Mouse (Mus musculus): ENCODE measurements at regions not wholly inside any gene's neighbourhood (a gene's known extent, or its start where the extent isn't known, plus 50 kb on each side); places are given as distances from the start of the nearest gene placed in this dataset.

DNA sequence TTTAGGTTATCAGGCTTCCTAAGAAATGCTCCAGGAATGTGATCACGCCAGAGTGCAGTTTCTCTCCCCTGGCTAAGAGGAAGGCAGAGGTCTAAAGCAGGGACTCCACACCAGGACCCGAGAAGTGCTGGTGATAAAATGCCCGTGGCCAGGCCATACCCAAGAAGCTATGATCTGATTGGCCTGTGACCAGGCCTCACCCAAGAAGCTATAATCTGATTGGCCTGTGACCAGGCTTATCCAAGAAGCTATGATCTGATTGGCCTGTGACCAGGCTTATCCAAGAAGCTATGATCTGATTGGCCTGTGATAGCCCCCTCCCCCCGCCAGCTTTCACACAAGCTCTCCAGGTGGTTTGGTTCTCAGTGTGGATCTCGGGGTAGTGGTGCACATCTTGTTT lies 726.7 kb upstream of the Car8 start:
- no peak overlapping the region for H3K27ac ChIP-seq (ENCODE audit: control insufficient read depth, insufficient read depth, low read depth, low read length)
- no peak for TF ChIP-seq CTCF (IDR thresholded peaks at IDR 0.05; ENCODE audit: control insufficient read depth, insufficient read depth, insufficient replicate concordance, low read depth, low read length)
- peak; percentile 60; the same call in 1 of the 2 replicates for TF ChIP-seq POLR2A (IDR thresholded peaks at IDR 0.05; ENCODE audit: control insufficient read depth, low read depth, low read length)
- no peaks in the 10 kb centered on the region for H3K36me3 ChIP-seq (ENCODE audit: control insufficient read depth, insufficient read depth, low read length)
- no peaks in the 10 kb centered on the region for H3K27me3 ChIP-seq (ENCODE audit: control insufficient read depth, insufficient read depth, low read length)
- H3K4me1 ChIP-seq (ENCODE audit: control insufficient read depth, insufficient read depth, low read length) = no peaks in the 10 kb centered on the region
- H3K4me3 ChIP-seq (ENCODE audit: control insufficient read depth, low read depth, low read length) = peak overlapping the region; percentile 75

GRCm38 (mm10) chr4:8962959-8963572 lies 724.2 kb upstream of the Car8 start:
- no peak overlapping the region for H3K27ac ChIP-seq (ENCODE audit: control insufficient read depth, insufficient read depth, low read depth, low read length)
- no peaks in the 10 kb centered on the region for H3K4me1 ChIP-seq (ENCODE audit: control insufficient read depth, insufficient read depth, low read length)
- TF ChIP-seq POLR2A (IDR thresholded peaks at IDR 0.05; ENCODE audit: control insufficient read depth, low read depth, low read length) (no peak), CTCF (IDR thresholded peaks at IDR 0.05; ENCODE audit: control insufficient read depth, insufficient read depth, insufficient replicate concordance, low read depth, low read length) (no peak)
- no peaks in the 10 kb centered on the region for H3K36me3 ChIP-seq (ENCODE audit: control insufficient read depth, insufficient read depth, low read length)
- H3K4me3 ChIP-seq (ENCODE audit: control insufficient read depth, low read depth, low read length) = no peak overlapping the region
- no peaks in the 10 kb centered on the region for H3K27me3 ChIP-seq (ENCODE audit: control insufficient read depth, insufficient read depth, low read length)

GRCm38 (mm10) chr4:8961851-8962250 lies 723.0 kb upstream of the Car8 start:
- no peak overlapping the region for H3K27ac ChIP-seq (ENCODE audit: control insufficient read depth, insufficient read depth, low read depth, low read length)

DNA sequence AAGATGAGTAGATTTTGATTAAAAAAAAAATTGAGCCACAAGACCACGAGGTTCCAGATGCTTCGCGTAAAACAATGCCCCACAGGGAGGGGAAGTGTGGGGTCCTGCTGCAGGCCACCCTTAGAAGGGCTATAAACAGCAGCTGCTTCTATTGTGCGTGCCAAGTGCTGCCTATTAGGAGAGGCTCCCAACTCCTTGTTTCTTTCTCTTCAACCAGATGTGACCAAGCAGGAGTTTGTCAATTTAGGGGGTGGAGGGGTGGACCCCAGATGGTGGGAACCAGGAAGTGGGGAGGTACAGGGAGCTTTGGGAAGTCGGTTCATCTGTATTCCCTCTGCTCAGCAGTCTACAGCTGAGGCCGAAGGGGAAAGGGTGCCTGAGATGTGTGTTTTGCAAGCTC lies 718.9 kb upstream of the Car8 start:
- TF ChIP-seq CTCF (IDR thresholded peaks at IDR 0.05; ENCODE audit: control insufficient read depth, insufficient read depth, insufficient replicate concordance, low read depth, low read length) = no peak
- TF ChIP-seq POLR2A (IDR thresholded peaks at IDR 0.05; ENCODE audit: control insufficient read depth, low read depth, low read length) = no peak
- H3K36me3 ChIP-seq (ENCODE audit: control insufficient read depth, insufficient read depth, low read length) = no peaks in the 10 kb centered on the region
- H3K27ac ChIP-seq (ENCODE audit: control insufficient read depth, insufficient read depth, low read depth, low read length) = no peak overlapping the region
- H3K27me3 ChIP-seq (ENCODE audit: control insufficient read depth, insufficient read depth, low read length) = no peaks in the 10 kb centered on the region
- no peaks in the 10 kb centered on the region for H3K4me1 ChIP-seq (ENCODE audit: control insufficient read depth, insufficient read depth, low read length)
- H3K4me3 ChIP-seq (ENCODE audit: control insufficient read depth, low read depth, low read length) = no peak overlapping the region

More at GRCm38 (mm10) chr4:8961851-8962250, 723.0 kb upstream of the Car8 start:
- TF ChIP-seq POLR2A (IDR thresholded peaks at IDR 0.05; ENCODE audit: control insufficient read depth, low read depth, low read length) (no peak), CTCF (IDR thresholded peaks at IDR 0.05; ENCODE audit: control insufficient read depth, insufficient read depth, insufficient replicate concordance, low read depth, low read length) (no peak)
- H3K4me3 ChIP-seq (ENCODE audit: control insufficient read depth, low read depth, low read length) = no peak overlapping the region
- no peaks in the 10 kb centered on the region for H3K4me1 ChIP-seq (ENCODE audit: control insufficient read depth, insufficient read depth, low read length)
- H3K36me3 ChIP-seq (ENCODE audit: control insufficient read depth, insufficient read depth, low read length) = no peaks in the 10 kb centered on the region
- no peaks in the 10 kb centered on the region for H3K27me3 ChIP-seq (ENCODE audit: control insufficient read depth, insufficient read depth, low read length)

DNA sequence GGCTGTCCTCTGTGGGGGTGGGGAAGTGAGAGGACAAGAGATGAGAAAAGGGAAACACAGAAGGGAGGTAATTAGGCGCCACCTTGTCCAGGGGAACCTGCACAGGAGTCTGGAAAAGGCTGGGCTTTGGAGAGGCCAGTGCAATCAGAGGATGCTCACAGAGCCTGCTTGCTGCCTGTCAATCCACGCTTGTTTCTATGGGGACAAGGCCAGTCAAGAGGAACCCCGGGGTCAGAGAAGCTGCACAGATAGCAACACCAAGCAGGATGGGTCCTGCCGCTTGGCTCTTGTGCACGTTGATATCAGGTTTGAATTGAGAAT lies 718.1 kb upstream of the Car8 start:
- Histone ChIP-seq H3K36me3 (ENCODE audit: control insufficient read depth, insufficient read depth, low read length) (no peaks in the 10 kb centered on the region), H3K27me3 (ENCODE audit: control insufficient read depth, insufficient read depth, low read length) (no peaks in the 10 kb centered on the region), H3K4me3 (ENCODE audit: control insufficient read depth, low read depth, low read length) (no peak overlapping the region), H3K27ac (ENCODE audit: control insufficient read depth, insufficient read depth, low read depth, low read length) (no peak overlapping the region), H3K4me1 (ENCODE audit: control insufficient read depth, insufficient read depth, low read length) (no peaks in the 10 kb centered on the region)
- no peak for TF ChIP-seq CTCF (IDR thresholded peaks at IDR 0.05; ENCODE audit: control insufficient read depth, insufficient read depth, insufficient replicate concordance, low read depth, low read length)
- TF ChIP-seq POLR2A (IDR thresholded peaks at IDR 0.05; ENCODE audit: control insufficient read depth, low read depth, low read length) = no peak

DNA sequence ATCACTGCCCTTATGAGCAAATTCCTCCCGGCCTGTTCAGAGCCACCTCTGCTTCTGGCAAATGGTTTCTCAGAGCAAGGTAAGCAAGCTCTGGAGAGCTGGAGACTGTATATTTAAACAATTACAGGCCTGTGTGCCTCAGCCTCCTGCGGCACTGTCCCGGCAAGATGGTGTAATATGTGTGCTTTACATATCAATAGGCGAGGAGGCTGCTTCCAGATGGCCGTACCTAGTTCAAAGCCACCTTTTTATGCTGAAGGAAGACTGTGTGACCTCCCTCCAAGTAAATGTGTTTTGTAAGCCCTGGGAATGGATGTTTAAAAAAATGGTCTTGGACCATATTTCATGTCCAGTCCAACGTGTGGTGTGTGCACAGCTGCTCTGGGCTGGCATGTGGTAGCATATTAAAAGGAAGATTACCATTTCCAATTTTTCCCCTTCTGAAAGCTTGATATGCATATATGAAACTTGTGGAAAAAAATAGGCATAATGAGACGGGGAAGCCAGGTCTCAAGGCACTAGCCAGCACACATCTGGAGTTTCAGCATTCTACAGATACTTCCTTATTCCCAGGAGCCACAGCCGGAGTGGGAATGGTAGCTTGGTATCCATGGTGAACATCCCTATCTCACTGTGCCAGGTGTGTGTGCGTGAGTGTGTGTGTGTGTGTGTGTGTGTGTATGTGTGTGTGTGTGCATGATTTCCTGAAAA lies 717.6 kb upstream of the Car8 start:
- Histone ChIP-seq H3K27me3 (ENCODE audit: control insufficient read depth, insufficient read depth, low read length) (no peaks in the 10 kb centered on the region), H3K4me3 (ENCODE audit: control insufficient read depth, low read depth, low read length) (no peak overlapping the region), H3K36me3 (ENCODE audit: control insufficient read depth, insufficient read depth, low read length) (no peaks in the 10 kb centered on the region), H3K27ac (ENCODE audit: control insufficient read depth, insufficient read depth, low read depth, low read length) (no peak overlapping the region), H3K4me1 (ENCODE audit: control insufficient read depth, insufficient read depth, low read length) (no peaks in the 10 kb centered on the region)
- TF ChIP-seq POLR2A (IDR thresholded peaks at IDR 0.05; ENCODE audit: control insufficient read depth, low read depth, low read length) = no peak
- no peak for TF ChIP-seq CTCF (IDR thresholded peaks at IDR 0.05; ENCODE audit: control insufficient read depth, insufficient read depth, insufficient replicate concordance, low read depth, low read length)

DNA sequence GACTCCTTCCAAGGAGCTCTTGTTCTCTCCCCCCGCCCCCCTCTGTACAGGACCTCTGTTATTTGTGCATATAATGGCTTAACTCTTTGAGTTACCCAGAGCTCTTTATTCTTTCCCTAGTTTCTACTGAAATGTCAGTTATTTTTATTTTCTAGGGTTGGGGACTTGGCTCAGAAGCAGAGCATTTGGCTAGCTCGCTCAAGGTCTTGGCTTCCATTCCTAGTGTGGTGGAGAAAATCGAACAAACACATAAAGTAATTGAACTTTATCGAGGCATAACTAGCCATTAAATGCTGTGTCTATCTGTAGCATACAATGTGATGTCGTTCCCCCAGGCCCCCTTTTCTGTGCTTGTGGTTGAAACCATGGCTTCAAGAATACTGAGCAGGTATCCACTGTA lies 716.5 kb upstream of the Car8 start:
- H3K27me3 ChIP-seq (ENCODE audit: control insufficient read depth, insufficient read depth, low read length) = no peaks in the 10 kb centered on the region
- H3K27ac ChIP-seq (ENCODE audit: control insufficient read depth, insufficient read depth, low read depth, low read length) = no peak overlapping the region
- TF ChIP-seq POLR2A (IDR thresholded peaks at IDR 0.05; ENCODE audit: control insufficient read depth, low read depth, low read length) (no peak), CTCF (IDR thresholded peaks at IDR 0.05; ENCODE audit: control insufficient read depth, insufficient read depth, insufficient replicate concordance, low read depth, low read length) (no peak)
- no peaks in the 10 kb centered on the region for H3K4me1 ChIP-seq (ENCODE audit: control insufficient read depth, insufficient read depth, low read length)
- H3K4me3 ChIP-seq (ENCODE audit: control insufficient read depth, low read depth, low read length) = no peak overlapping the region
- no peaks in the 10 kb centered on the region for H3K36me3 ChIP-seq (ENCODE audit: control insufficient read depth, insufficient read depth, low read length)

All from testis, adult 2 months (tissue).